Mouse (Mus musculus) midbrain, embryonic 16.5 days (tissue): ENCODE results near the gene Tepp. TPM values are rescaled to one million over a fixed set of nuclear protein-coding genes. Genes with fewer than 3 reads are reported as not detected.
A peak's percentile ranks its signal among the peaks of the same experiment; 100 is the strongest.

Source experiments
- ATAC-seq: fragments of 200-750 bp; cut with Nextera tagmentation; 2 replicates; pipeline ENCODE4 v1.8.0; 2017; ENCODE audit warnings: moderate TSS enrichment
- H3K27ac ChIP-seq: fragments of 300-500 bp; sonication (generic); 2 replicates; pipeline ENCODE4 v1.5.1; 2014; ENCODE audit warnings: mild to moderate bottlenecking, low read length, mixed read lengths
- H3K27me3 ChIP-seq: fragments of 300-500 bp; sonication (generic); 2 replicates; pipeline ENCODE4 v1.6.1; 2014; ENCODE audit warnings: low read depth, low read length, mixed read lengths; ENCODE audit not compliant: control insufficient read depth, insufficient read depth
- H3K36me3 ChIP-seq: fragments of 300-500 bp; sonication (generic); 2 replicates; pipeline ENCODE4 v1.6.1; 2014; ENCODE audit warnings: mild to moderate bottlenecking, low read length, moderate library complexity, mixed read lengths; ENCODE audit not compliant: control insufficient read depth, insufficient read depth
- H3K4me1 ChIP-seq: fragments of 300-500 bp; sonication (generic); 2 replicates; pipeline ENCODE4 v1.6.1; 2014; ENCODE audit warnings: mild to moderate bottlenecking, low read length, mixed read lengths; ENCODE audit not compliant: control insufficient read depth, insufficient read depth
- H3K4me2 ChIP-seq: fragments of 300-500 bp; sonication (generic); 2 replicates; pipeline ENCODE4 v1.6.1; 2014; ENCODE audit warnings: mild to moderate bottlenecking, low read length, mixed read lengths
- H3K4me3 ChIP-seq: fragments of 300-500 bp; sonication (generic); 2 replicates; pipeline ENCODE4 v1.5.1; 2014; ENCODE audit warnings: low read depth, mild to moderate bottlenecking, low read length, moderate library complexity, mixed read lengths
- H3K9ac ChIP-seq: fragments of 300-500 bp; sonication (generic); 2 replicates; pipeline ENCODE4 v1.6.1; 2014; ENCODE audit warnings: low read depth, low read length, mixed read lengths
- H3K9me3 ChIP-seq: fragments of 300-500 bp; sonication (generic); replicated peaks from 2 replicates; pipeline ENCODE4 v1.6.1; 2014; ENCODE audit warnings: mild to moderate bottlenecking, low read length, mixed read lengths; ENCODE audit not compliant: control insufficient read depth, poor library complexity, severe bottlenecking
- WGBS: fragments of 180-500 bp; shearing (Covaris S2); extraction: QIAGEN DNeasy Blood & Tissue Kit; methylation state at CpG from one replicate; pipeline ENCODE4 v1.1.7; 2014; 5-methylcytosine and 5-hydroxymethylcytosine counted together
- polyA plus RNA-seq: library from polyadenylated mRNA; unstranded; fragments of >200 nt; fragmentation: Nextera tagmentation; extraction: Ambion mirVana; gene quantifications from 2 replicates; pipeline ENCODE4 v1.2.1, GENCODE M21; 2015

Gene Tepp
- polyA plus RNA-seq, 1 experiment from 2014 or later, result 2.8 TPM

GRCm38 (mm10) chr8:95373389-95374002 is 63.1 kb downstream of the Tepp start:
- WGBS, result 91% methylated on average over 12 of the region's 12 CpGs
- ATAC-seq, result no peak
- Histone ChIP-seq H3K4me1 (no peaks in the 10 kb centered on the region), H3K4me3 (no peak overlapping the region), H3K9ac (no peak overlapping the region), H3K27me3 (no peaks in the 10 kb centered on the region), H3K4me2 (no peak overlapping the region), H3K36me3 (peaks cover 9% of the 10 kb centered on the region), H3K9me3 (no peaks in the 10 kb centered on the region), H3K27ac (no peak overlapping the region)

GRCm38 (mm10) chr8:95374429-95374828 is 64.1 kb downstream of the Tepp start:
- WGBS, result 76% methylated on average over 3 of the region's 3 CpGs
- no peak for ATAC-seq
- Histone ChIP-seq H3K4me1 (no peaks in the 10 kb centered on the region), H3K4me3 (no peak overlapping the region), H3K27ac (no peak overlapping the region), H3K9me3 (no peaks in the 10 kb centered on the region), H3K9ac (no peak overlapping the region), H3K36me3 (peaks cover 4% of the 10 kb centered on the region), H3K27me3 (no peaks in the 10 kb centered on the region), H3K4me2 (no peak overlapping the region)

GRCm38 (mm10) chr8:95375374-95375930 is 65.1 kb downstream of the Tepp start:
- Histone ChIP-seq H3K4me1 (no peaks in the 10 kb centered on the region), H3K4me2 (no peak overlapping the region), H3K27me3 (no peaks in the 10 kb centered on the region), H3K36me3 (peaks cover 4% of the 10 kb centered on the region; the same call in 1 of the 2 replicates), H3K4me3 (no peak overlapping the region), H3K9me3 (no peaks in the 10 kb centered on the region), H3K27ac (peak overlapping the region; percentile 29; the same call in 1 of the 2 replicates), H3K9ac (no peak overlapping the region)
- 88% methylated on average over 7 of the region's 7 CpGs for WGBS
- peak; percentile 54; the same call in 1 of the 2 replicates for ATAC-seq

Other genes with a start within 250 kb of the Tepp start
- gene Katnb1, start 229.4 kb upstream of the Tepp start, polyA plus RNA-seq, result 43.4 and 50.2 TPM in 2 replicates
- 28.2 and 31.1 TPM in 2 replicates for gene Kifc3, start 107.8 kb upstream of the Tepp start, polyA plus RNA-seq
- gene Cngb1, start 4.0 kb upstream of the Tepp start, polyA plus RNA-seq, result 0.51 and 0.67 TPM in 2 replicates
- 16.2 and 17.5 TPM in 2 replicates for gene Zfp319, start 21.4 kb downstream of the Tepp start, polyA plus RNA-seq
- 35.5 and 38.2 TPM in 2 replicates for gene Usb1, start 21.7 kb downstream of the Tepp start, polyA plus RNA-seq
- 14.1 and 14.4 TPM in 2 replicates for gene Mmp15, start 41.7 kb downstream of the Tepp start, polyA plus RNA-seq
- gene Cfap20, start 124.3 kb downstream of the Tepp start, polyA plus RNA-seq, result 122 and 128 TPM in 2 replicates
- 6.8 and 8.3 TPM in 2 replicates for gene Csnk2a2, start 179.5 kb downstream of the Tepp start, polyA plus RNA-seq
- gene Ccdc113, start 223.5 kb downstream of the Tepp start, polyA plus RNA-seq, result 2.4 and 2.7 TPM in 2 replicates